Mouse (Mus musculus): ENCODE results near the gene Upk1b. TPM values are rescaled to one million over a fixed set of nuclear protein-coding genes. Genes with fewer than 3 reads are reported as not detected.

Upk1b gene
- polyA plus RNA-seq, 1 experiment, result 1.4 TPM

DNA sequence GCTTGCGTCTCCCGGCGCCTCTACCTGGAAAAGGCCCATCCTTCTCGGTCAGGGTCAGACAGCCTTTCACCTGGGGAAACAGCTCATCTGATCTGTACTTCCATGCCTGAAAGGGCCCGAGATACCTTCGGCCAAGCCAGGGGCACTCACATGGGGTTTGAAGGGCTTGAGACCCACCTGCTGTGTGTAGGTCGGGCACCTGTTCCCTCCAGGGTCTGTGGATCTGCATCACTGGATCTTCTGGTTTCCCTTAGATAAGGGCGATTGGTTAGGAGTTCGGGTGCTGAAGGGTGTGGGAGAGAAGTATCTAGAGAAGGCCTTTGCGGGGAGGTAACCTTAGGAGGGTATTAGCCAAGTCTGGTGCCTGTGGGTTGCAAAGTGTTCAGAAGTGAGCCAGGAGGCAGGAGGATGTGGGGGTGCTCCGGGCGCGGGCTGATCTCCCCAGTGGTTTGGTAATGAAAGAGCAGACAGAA is 57.4 kb downstream of the Upk1b start:
- no peak for TF ChIP-seq POLR2A (IDR thresholded peaks at IDR 0.05; ENCODE audit: low read depth, low read length)
- no peak for TF ChIP-seq CTCF (IDR thresholded peaks at IDR 0.05; ENCODE audit: extremely low read depth, insufficient read depth, insufficient read length, insufficient replicate concordance)
- no peak overlapping the region for H3K27ac ChIP-seq (ENCODE audit: insufficient read depth, low read length)
- no peak for DNase-seq (ENCODE audit: low read depth in 1 of 2, low spot score in 2 of 2)
- no peaks in the 10 kb centered on the region for H3K36me3 ChIP-seq (ENCODE audit: control insufficient read depth, insufficient read depth, low read length)
- H3K4me1 ChIP-seq (ENCODE audit: control insufficient read depth, insufficient read depth, insufficient read length), result peaks cover 3% of the 10 kb centered on the region; the same call in 1 of the 2 replicates
- H3K4me3 ChIP-seq (ENCODE audit: extremely low read depth, insufficient read depth, insufficient read length), result peak overlapping the region; percentile 63; the same call in 1 of the 2 replicates
- no peaks in the 10 kb centered on the region for H3K27me3 ChIP-seq (ENCODE audit: control insufficient read depth, insufficient read depth, low read length)
- under 1% methylated on average over 13 of the region's 13 CpGs for WGBS

DNA sequence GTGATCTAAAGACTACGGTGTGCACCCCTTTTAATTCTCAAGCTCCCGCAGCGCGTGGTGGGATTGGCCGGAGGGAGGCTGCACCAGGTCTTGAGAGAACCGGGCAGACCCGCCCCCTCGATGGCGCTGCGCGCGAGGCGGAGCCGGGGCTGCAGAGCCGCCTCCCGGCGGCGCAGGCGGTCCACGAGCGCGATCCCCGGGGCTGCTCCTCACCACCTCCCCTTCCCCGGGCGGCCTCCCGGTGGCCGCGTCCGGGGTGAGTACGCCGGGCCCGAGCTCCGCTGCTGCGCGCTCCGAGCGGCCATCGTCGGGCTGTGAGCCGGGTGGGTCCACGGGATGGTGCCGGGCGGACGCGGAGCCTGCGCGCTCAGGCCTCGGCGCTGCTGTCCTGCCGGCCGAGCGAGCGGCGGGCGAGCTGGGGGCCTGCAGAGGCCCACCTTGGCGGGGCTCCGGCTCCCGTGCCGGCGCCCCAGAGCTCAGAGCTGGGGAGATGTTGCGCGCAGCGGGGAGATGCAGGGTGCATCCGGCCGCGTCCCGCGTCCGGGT is 57.9 kb downstream of the Upk1b start, which contains the start of gene B4galt4:
TSS of gene B4galt4 (plus strand) at position 152 of the 546 bp plus-strand sequence.
- Histone ChIP-seq H3K36me3 (ENCODE audit: control insufficient read depth, insufficient read depth, low read length) (no peaks in the 10 kb centered on the region), H3K4me1 (ENCODE audit: control insufficient read depth, insufficient read depth, insufficient read length) (peaks cover 3% of the 10 kb centered on the region; the same call in 1 of the 2 replicates), H3K27me3 (ENCODE audit: control insufficient read depth, insufficient read depth, low read length) (no peaks in the 10 kb centered on the region), H3K27ac (ENCODE audit: insufficient read depth, low read length) (no peak within 1 kb of the TSS), H3K4me3 (ENCODE audit: extremely low read depth, insufficient read depth, insufficient read length) (peak within 1 kb of the TSS; percentile 63)
- no peak for TF ChIP-seq POLR2A (IDR thresholded peaks at IDR 0.05; ENCODE audit: low read depth, low read length)
- no peak for TF ChIP-seq CTCF (IDR thresholded peaks at IDR 0.05; ENCODE audit: extremely low read depth, insufficient read depth, insufficient read length, insufficient replicate concordance)
- peak in 1 of 2 experiments; percentile 27 for DNase-seq (ENCODE audit: low read depth in 1 of 2, low spot score in 2 of 2)
- under 1% methylated on average over 69 of the region's 69 CpGs for WGBS

DNA sequence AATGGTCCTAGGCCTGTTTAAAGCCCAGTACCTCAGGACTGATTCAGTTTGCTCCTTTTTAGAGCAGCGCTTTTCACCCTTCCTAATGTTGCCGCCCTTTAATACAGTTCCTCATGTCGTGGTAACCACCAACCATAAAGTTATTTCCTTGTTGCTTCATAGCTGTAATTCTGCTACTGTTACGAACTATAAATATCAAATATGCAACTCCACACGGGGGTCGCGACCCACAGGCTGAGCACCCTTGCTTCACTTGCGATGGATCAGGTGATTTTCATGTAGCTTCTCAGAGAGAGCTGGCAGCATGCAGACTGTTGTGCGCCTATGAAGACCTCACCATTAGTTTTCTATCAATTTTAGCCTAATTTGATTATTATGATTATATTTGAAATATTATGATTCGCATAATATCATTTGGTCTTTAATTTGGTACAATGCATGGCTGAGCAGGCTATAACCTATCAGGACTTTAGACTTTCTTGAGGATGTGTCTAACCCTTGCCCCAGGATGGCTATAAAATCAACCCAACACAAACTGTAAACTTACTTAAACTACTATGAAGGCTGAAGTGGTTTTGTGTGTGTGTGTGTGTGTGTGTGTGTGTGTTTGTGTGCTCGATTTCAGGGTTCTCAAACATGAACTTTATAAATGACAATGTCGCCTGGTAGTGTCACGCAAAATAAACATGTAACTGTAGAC is 58.8 kb downstream of the Upk1b start:
- no peaks in the 10 kb centered on the region for H3K36me3 ChIP-seq (ENCODE audit: control insufficient read depth, insufficient read depth, low read length)
- no peak overlapping the region for H3K27ac ChIP-seq (ENCODE audit: insufficient read depth, low read length)
- TF ChIP-seq POLR2A (IDR thresholded peaks at IDR 0.05; ENCODE audit: low read depth, low read length), result no peak
- no peak for TF ChIP-seq CTCF (IDR thresholded peaks at IDR 0.05; ENCODE audit: extremely low read depth, insufficient read depth, insufficient read length, insufficient replicate concordance)
- no peak overlapping the region for H3K4me3 ChIP-seq (ENCODE audit: extremely low read depth, insufficient read depth, insufficient read length)
- H3K4me1 ChIP-seq (ENCODE audit: control insufficient read depth, insufficient read depth, insufficient read length), result peaks cover 3% of the 10 kb centered on the region; the same call in 1 of the 2 replicates
- no peak for DNase-seq (ENCODE audit: low read depth in 1 of 2, low spot score in 2 of 2)
- no peaks in the 10 kb centered on the region for H3K27me3 ChIP-seq (ENCODE audit: control insufficient read depth, insufficient read depth, low read length)
- WGBS, result 59% methylated on average over 13 of the region's 13 CpGs

DNA sequence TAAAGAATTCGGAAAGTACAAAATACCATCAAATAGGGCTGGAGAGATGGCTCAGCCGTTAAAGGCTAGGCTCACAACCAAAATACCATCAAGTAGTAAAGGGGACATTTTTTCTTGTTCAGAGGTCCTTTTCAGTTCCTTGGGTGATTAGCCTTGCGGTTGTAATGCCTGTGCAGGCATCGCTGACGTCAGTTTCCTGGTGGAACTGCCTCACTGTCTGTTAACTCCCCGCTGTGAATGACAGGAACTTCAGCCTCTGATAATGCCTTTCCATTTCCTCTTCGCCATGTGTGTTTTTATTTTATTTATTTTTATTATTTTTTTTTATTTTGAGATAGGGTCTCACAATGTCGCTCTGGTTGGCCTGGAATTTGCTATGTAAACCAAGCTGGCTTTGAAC is 69.2 kb downstream of the Upk1b start:
- DNase-seq (ENCODE audit: low read depth in 1 of 2, low spot score in 2 of 2), result peak; percentile 20 to 42
- Histone ChIP-seq H3K27ac (ENCODE audit: insufficient read depth, low read length) (no peak overlapping the region), H3K27me3 (ENCODE audit: control insufficient read depth, insufficient read depth, low read length) (no peaks in the 10 kb centered on the region), H3K4me3 (ENCODE audit: extremely low read depth, insufficient read depth, insufficient read length) (no peak overlapping the region), H3K4me1 (ENCODE audit: control insufficient read depth, insufficient read depth, insufficient read length) (no peaks in the 10 kb centered on the region; the same call in 1 of the 2 replicates), H3K36me3 (ENCODE audit: control insufficient read depth, insufficient read depth, low read length) (no peaks in the 10 kb centered on the region)
- TF ChIP-seq CTCF (IDR thresholded peaks at IDR 0.05; ENCODE audit: extremely low read depth, insufficient read depth, insufficient read length, insufficient replicate concordance) (no peak), POLR2A (IDR thresholded peaks at IDR 0.05; ENCODE audit: low read depth, low read length) (no peak)
- WGBS, result 8% methylated on average over 8 of the region's 8 CpGs

DNA sequence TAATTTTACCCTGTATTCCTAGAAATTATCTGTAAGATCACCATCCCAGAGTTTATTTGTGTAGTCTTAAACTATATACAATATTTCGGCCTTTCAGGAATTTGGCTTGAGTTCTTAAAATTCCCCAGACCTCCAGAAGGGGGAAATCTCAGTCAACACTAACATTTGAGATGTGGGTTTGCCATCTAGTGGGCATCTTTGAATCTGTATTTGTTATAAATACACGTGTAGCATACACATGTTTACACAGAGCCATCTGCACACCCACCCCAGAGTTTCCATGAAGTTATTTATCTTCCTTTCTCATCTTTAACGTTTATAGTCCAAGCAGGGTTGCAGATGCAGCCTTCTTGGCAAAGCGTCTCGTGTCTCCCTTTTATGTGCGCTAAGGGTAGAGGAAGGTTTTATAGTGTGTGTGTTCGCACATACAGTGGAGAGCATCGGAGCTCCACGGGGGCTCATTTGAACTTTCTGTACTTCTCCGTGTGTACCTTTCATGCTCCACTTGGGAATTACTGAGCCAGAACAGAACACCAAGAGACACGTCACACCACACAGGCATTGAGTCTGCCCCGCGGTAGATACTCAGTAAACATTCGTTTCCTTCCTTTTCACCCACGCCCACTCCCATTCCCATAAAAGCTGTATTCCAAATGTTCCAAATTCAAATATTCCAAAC is 70.4 kb downstream of the Upk1b start:
- WGBS, result 31% methylated on average over 15 of the region's 15 CpGs
- no peaks in the 10 kb centered on the region for H3K36me3 ChIP-seq (ENCODE audit: control insufficient read depth, insufficient read depth, low read length)
- no peak overlapping the region for H3K27ac ChIP-seq (ENCODE audit: insufficient read depth, low read length)
- peak in 1 of 2 experiments; percentile 32 for DNase-seq (ENCODE audit: low read depth in 1 of 2, low spot score in 2 of 2)
- no peaks in the 10 kb centered on the region for H3K27me3 ChIP-seq (ENCODE audit: control insufficient read depth, insufficient read depth, low read length)
- H3K4me1 ChIP-seq (ENCODE audit: control insufficient read depth, insufficient read depth, insufficient read length), result no peaks in the 10 kb centered on the region; the same call in 1 of the 2 replicates
- TF ChIP-seq POLR2A (IDR thresholded peaks at IDR 0.05; ENCODE audit: low read depth, low read length), result no peak
- TF ChIP-seq CTCF (IDR thresholded peaks at IDR 0.05; ENCODE audit: extremely low read depth, insufficient read depth, insufficient read length, insufficient replicate concordance), result no peak
- H3K4me3 ChIP-seq (ENCODE audit: extremely low read depth, insufficient read depth, insufficient read length), result no peak overlapping the region

DNA sequence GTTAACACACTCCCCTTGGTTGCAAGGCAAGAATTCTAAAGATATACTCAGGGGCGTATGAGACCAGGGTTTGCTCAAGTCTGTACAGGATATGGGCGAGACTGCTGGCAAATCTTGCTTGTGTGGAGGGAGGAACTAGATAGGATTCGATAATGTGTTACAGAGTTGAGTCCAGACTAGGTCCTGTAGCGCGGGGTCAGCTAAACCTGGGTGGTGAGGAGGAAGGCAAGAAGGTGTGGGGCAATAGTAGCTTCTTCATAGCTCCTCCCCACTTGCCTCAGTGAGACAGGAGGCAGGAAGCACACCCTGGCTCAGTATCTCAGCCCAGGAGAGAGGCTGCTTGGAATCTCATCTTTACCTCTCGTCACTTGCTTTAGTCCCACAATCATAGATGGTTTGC is 71.0 kb downstream of the Upk1b start:
- no peaks in the 10 kb centered on the region; the same call in 1 of the 2 replicates for H3K4me1 ChIP-seq (ENCODE audit: control insufficient read depth, insufficient read depth, insufficient read length)
- WGBS, result 78% methylated on average over 6 of the region's 6 CpGs
- H3K27me3 ChIP-seq (ENCODE audit: control insufficient read depth, insufficient read depth, low read length), result no peaks in the 10 kb centered on the region
- H3K27ac ChIP-seq (ENCODE audit: insufficient read depth, low read length), result no peak overlapping the region
- H3K36me3 ChIP-seq (ENCODE audit: control insufficient read depth, insufficient read depth, low read length), result no peaks in the 10 kb centered on the region
- TF ChIP-seq POLR2A (IDR thresholded peaks at IDR 0.05; ENCODE audit: low read depth, low read length) (no peak), CTCF (IDR thresholded peaks at IDR 0.05; ENCODE audit: extremely low read depth, insufficient read depth, insufficient read length, insufficient replicate concordance) (no peak)
- H3K4me3 ChIP-seq (ENCODE audit: extremely low read depth, insufficient read depth, insufficient read length), result no peak overlapping the region
- no peak for DNase-seq (ENCODE audit: low read depth in 1 of 2, low spot score in 2 of 2)
